Mouse (Mus musculus) limb, embryonic 13.5 days (tissue): ENCODE measurements around the gene Fads2. TPM values are rescaled to one million over a fixed set of nuclear protein-coding genes. Genes with fewer than 3 reads are reported as not detected.

Experiments
- ATAC-seq: fragments of 200-750 bp; cut with Nextera tagmentation; 2 replicates; pipeline ENCODE4 v1.8.0; 2017; ENCODE audit warnings: low read depth, moderate number of reproducible peaks, moderate TSS enrichment; ENCODE audit not compliant: low FRiP score
- H3K27ac ChIP-seq: fragments of 300-500 bp; sonication (generic); 2 replicates; pipeline ENCODE4 v1.5.1; 2015; ENCODE audit warnings: inconsistent platforms, mild to moderate bottlenecking, moderate library complexity
- H3K27me3 ChIP-seq: fragments of 300-500 bp; sonication (generic); 2 replicates; pipeline ENCODE4 v1.6.1; 2015; ENCODE audit warnings: mild to moderate bottlenecking, inconsistent platforms
- H3K36me3 ChIP-seq: fragments of 300-500 bp; sonication (generic); 2 replicates; pipeline ENCODE4 v1.6.1; 2015; ENCODE audit warnings: inconsistent platforms, mild to moderate bottlenecking, moderate library complexity
- H3K4me1 ChIP-seq: fragments of 300-500 bp; sonication (generic); 2 replicates; pipeline ENCODE4 v1.6.1; 2015; ENCODE audit warnings: inconsistent platforms
- H3K4me2 ChIP-seq: fragments of 300-500 bp; sonication (generic); replicated peaks from 2 replicates; pipeline ENCODE4 v1.6.1; 2015; ENCODE audit warnings: inconsistent platforms, mild to moderate bottlenecking, moderate library complexity
- H3K4me3 ChIP-seq: fragments of 300-500 bp; sonication (generic); 2 replicates; pipeline ENCODE4 v1.5.1; 2015; ENCODE audit warnings: moderate library complexity, mild to moderate bottlenecking, inconsistent platforms
- H3K9ac ChIP-seq: fragments of 300-500 bp; sonication (generic); 2 replicates; pipeline ENCODE4 v1.6.1; 2015; ENCODE audit warnings: mild to moderate bottlenecking, inconsistent platforms
- H3K9me3 ChIP-seq: fragments of 300-500 bp; sonication (generic); 2 replicates; pipeline ENCODE4 v1.6.1; 2016; ENCODE audit warnings: inconsistent platforms
- WGBS: fragments of 180-500 bp; shearing (Covaris S2); methylation state at CpG from one replicate; pipeline ENCODE4 v1.1.7; 2015; 5-methylcytosine and 5-hydroxymethylcytosine counted together
- polyA plus RNA-seq: library from polyadenylated mRNA; unstranded; fragments of >200 nt; fragmentation: Nextera tagmentation; extraction: Ambion mirVana; gene quantifications from 2 replicates; pipeline ENCODE4 v1.2.1, GENCODE M21; 2015

Fads2 gene
- polyA plus RNA-seq, 1 experiment from 2014 or later = 93.2 TPM

DNA sequence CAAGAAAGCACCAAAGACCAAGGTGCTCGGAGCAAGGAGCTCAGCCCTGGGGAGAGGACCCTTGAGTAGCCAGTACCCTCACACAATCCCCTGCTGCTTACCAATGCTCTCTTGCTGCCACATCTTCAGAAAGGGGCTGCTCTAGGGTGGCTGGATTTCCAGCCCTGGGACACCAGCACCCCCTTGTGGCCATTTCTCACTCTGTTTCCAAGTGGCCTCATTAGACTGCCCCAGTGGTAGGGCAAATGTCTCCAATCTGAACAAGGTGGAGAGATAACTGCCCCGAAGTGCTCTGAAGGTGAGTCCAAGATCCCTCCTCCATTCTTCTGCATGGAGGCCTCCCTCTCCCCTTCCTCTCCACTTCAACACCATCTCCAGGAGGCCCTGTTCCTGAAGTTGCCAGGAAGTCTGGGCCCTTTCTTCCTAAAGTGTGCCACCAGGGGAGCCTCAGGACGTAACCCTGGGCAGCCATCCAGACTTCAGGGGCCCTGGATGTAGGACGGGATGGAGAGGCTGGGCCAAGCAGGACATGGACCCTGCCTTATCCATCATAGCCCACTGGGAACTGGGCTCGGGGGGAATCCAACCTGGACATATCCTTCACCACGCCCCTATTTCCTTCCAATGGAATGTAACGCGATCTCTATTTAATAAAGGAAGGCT, 66.6 kb downstream of the Fads2 start:
- no peak overlapping the region for H3K4me3 ChIP-seq
- peaks cover 49% of the 10 kb centered on the region for H3K36me3 ChIP-seq
- H3K9me3 ChIP-seq = no peaks in the 10 kb centered on the region
- ATAC-seq = peak; percentile 51; the same call in 1 of the 2 replicates
- peak overlapping the region; percentile 31; the same call in 1 of the 2 replicates for H3K9ac ChIP-seq
- no peak overlapping the region for H3K27ac ChIP-seq
- H3K4me2 ChIP-seq = no peak overlapping the region
- peaks cover 16% of the 10 kb centered on the region for H3K4me1 ChIP-seq
- WGBS = 54% methylated on average over 8 of the region's 8 CpGs
- H3K27me3 ChIP-seq = no peaks in the 10 kb centered on the region

DNA sequence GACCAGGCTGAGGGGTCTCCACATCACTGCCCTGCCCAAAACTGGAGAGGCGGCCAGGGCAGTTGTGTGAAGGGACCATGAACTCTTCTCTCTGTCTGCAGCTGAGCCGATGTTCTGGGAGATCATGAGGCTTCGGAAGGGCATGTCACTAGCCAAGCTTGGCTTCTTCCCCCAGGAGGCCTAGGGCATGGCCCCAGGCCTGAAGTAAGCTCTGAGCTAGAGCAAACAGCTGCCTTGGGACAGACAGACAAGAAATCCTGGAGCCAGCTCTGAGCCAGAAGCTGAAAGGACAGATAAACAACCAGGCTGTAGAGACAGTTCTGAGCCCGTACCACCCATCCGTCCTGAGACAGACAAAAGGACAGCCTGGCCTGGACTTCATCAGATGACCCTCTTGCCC, 67.2 kb downstream of the Fads2 start:
- Histone ChIP-seq H3K4me2 (no peak overlapping the region), H3K36me3 (peaks cover 54% of the 10 kb centered on the region), H3K4me1 (peaks cover 13% of the 10 kb centered on the region), H3K9ac (no peak overlapping the region), H3K27me3 (no peaks in the 10 kb centered on the region), H3K4me3 (no peak overlapping the region), H3K9me3 (no peaks in the 10 kb centered on the region), H3K27ac (no peak overlapping the region)
- 89% methylated on average over 5 of the region's 5 CpGs for WGBS
- ATAC-seq = no peak

DNA sequence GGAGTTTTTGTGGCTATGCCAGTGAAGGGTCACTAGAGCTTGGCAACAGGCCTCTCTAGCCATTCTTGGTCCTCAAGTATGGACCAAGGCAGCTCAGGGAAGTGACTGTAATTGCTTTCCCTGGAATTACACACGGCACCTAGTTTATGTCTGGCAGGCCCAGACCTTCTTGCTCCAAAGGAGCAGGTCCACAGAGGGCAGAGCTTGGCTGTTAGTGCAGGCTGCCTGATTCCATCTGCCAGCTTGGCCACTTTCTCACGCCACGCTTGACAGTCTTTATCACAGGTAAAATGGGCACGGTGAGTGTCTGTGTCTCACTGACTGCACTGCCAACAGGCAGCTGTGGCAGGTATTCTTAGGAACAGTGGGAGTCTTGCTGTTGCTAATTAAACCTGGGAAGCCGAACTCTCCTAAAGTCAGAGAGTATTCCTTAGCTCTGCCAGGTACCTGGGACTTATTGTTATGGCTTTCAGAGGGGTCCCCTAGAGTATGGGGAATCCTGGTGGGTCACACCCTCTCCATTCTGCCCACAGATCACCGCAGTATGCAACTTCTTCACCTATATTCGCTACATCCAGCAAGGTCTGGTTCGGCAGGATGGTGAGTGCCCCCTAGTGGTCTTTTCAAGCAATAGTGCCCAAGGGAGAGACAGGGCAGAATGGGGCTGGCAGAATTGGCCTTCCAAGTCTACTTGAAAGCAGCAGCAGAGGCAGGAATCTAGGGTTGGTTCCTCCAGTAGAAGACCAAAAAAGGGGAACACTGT, 68.2 kb downstream of the Fads2 start:
- Histone ChIP-seq H3K4me1 (peaks cover 3% of the 10 kb centered on the region; the same call in 1 of the 2 replicates), H3K4me2 (no peak overlapping the region), H3K27ac (no peak overlapping the region), H3K4me3 (no peak overlapping the region), H3K27me3 (no peaks in the 10 kb centered on the region), H3K36me3 (peaks cover 63% of the 10 kb centered on the region), H3K9ac (no peak overlapping the region), H3K9me3 (no peaks in the 10 kb centered on the region)
- 43% methylated on average over 8 of the region's 8 CpGs for WGBS
- no peak for ATAC-seq

DNA sequence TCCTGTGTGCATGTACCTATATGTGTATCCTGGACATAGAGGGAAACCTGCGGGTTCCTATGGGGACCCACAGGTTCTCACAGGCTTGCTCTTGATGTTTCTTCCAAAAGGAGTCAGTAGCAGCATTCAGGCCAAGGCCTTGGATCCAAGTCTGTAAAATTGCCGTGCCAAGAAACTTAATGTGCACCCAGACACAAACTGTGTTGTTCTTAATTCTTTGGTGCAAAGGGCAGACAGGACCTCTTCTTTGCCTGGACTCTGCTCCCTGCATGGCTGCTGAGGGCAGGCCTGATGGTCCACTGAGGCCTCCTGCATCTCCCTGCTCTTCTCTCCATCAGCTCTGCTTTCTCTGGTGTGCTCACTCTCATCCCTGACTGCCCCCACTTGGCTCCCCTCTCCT, 71.8 kb downstream of the Fads2 start:
- no peak overlapping the region for H3K27ac ChIP-seq
- ATAC-seq = no peak
- H3K4me3 ChIP-seq = no peak overlapping the region
- peaks cover 11% of the 10 kb centered on the region for H3K4me1 ChIP-seq
- no peaks in the 10 kb centered on the region for H3K9me3 ChIP-seq
- no peaks in the 10 kb centered on the region for H3K27me3 ChIP-seq
- H3K4me2 ChIP-seq = no peak overlapping the region
- H3K9ac ChIP-seq = no peak overlapping the region; the same call in 1 of the 2 replicates
- 92% methylated on average over 2 of the region's 2 CpGs for WGBS
- H3K36me3 ChIP-seq = peaks cover 60% of the 10 kb centered on the region

DNA sequence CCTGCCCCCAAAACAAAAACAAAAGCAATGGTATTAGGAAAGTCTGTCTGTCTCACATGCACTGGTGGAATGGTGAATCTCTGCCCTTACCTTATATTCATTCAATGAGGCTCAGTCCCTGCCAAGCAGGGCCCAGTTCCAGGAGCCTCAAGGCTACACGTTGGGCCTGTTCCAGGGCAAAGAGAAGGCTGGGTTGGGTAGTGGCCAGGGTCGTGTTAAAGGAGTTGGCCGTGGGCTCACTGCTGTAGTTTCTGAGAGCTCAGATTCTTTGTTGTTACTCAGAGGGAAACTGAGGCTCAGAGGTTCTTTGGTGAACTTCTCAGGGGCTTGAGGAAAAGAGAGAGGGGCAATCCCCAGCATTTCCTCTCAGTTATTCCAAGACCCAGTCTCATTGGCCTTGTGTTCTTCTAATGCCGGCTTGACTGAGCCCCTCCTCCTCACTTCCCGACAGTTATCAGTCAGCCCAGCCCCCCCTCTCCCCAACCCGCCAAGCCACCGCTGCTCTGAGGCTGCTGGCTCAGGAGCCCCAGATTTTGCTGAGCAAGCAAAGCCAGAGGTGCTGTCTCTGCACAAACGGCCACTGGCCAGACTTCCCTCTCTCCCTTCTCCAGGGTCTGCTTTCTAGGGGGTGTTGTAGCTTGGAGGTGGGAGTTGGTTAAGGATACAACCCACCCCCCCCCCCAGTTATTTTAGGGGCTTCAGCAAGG, 76.2 kb downstream of the Fads2 start:
- Histone ChIP-seq H3K4me3 (no peak overlapping the region), H3K27ac (peak overlapping the region; percentile 70), H3K4me1 (peaks cover 38% of the 10 kb centered on the region), H3K36me3 (peaks cover 33% of the 10 kb centered on the region), H3K4me2 (peak overlapping the region; percentile 27), H3K9ac (no peak overlapping the region; the same call in 1 of the 2 replicates), H3K27me3 (no peaks in the 10 kb centered on the region), H3K9me3 (no peaks in the 10 kb centered on the region)
- ATAC-seq = peak; percentile 71
- WGBS = 23% methylated on average over 8 of the region's 8 CpGs

DNA sequence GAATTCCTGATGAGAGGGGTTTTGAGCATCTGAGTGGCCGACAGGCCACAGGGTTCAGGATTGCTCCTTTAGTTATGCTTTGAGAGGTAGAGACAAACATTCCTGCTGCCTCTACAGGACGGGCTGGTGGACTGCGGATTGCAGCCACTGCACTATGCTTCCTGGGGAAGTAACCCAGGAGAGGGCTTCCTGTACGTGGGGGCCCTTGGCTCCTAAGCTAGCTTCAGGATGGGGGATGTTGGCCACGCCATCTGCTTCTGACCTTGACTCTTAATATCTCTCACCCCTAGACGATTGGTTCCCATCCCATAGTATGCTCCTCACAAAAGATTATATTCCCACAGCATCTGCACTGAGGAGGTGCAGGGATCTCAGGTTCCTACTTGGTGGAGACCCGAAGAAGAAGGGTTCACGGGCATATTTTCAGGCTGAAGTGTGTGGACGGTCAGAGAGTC, 78.2 kb downstream of the Fads2 start:
- Histone ChIP-seq H3K4me1 (peaks cover 56% of the 10 kb centered on the region), H3K4me3 (no peak overlapping the region), H3K9me3 (no peaks in the 10 kb centered on the region), H3K9ac (0 out of 2 replicates have a peak overlapping the region, but pooled peaks have one; percentile 39), H3K36me3 (peaks cover 14% of the 10 kb centered on the region), H3K27me3 (no peaks in the 10 kb centered on the region), H3K27ac (peak overlapping the region; percentile 61; the same call in 1 of the 2 replicates), H3K4me2 (no peak overlapping the region; the same call in 1 of the 2 replicates)
- 71% methylated on average over 9 of the region's 9 CpGs for WGBS
- no peak for ATAC-seq

DNA sequence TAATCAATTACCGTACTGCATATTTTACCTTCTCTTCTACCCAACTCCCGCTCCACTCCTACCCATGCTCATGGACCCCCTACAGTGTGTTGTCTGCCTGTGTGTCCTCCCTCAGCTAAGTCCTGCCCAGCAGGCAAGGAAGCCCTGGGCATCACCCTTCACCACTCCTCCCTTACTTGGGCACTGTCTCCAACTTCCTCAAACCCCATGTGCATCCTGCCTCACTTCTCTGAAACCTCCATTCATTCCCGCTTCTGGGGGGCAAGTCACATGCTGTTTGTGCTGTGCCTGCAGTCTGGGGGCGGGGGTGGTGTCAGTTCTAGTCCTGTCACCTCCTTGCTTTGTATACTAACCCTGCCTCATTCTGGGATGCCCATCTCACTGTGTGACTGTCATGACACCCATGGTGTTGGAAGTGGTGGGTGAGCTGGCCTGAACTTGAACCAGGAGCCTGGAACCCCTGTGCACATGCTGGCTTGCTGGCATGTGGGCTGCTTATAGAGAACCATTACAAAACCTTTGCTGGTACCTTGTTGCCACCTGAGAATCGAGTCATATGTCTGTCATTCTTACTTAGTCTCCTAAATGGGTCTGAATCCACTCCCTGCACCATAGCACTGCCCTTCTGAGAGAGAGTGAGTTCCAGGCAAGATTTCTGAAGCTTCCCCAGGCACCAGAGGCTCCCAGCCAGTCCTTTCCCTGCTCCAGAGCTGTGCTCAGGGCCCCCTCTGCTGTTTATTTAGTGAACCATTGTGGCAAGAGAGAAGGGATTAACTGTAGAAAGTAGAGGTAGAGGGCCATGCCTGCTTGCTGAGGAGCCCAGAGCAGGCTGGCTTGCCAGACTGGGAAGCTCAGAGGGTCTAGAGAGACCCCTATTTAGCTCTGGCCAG, 78.9 kb downstream of the Fads2 start:
- Histone ChIP-seq H3K36me3 (peaks cover 7% of the 10 kb centered on the region), H3K27ac (peak overlapping the region; percentile 61; the same call in 1 of the 2 replicates), H3K9me3 (no peaks in the 10 kb centered on the region), H3K9ac (0 out of 2 replicates have a peak overlapping the region, but pooled peaks have one; percentile 39), H3K4me3 (no peak overlapping the region), H3K27me3 (no peaks in the 10 kb centered on the region), H3K4me2 (no peak overlapping the region; the same call in 1 of the 2 replicates), H3K4me1 (peaks cover 60% of the 10 kb centered on the region)
- 72% methylated on average over 5 of the region's 5 CpGs for WGBS
- no peak for ATAC-seq

DNA sequence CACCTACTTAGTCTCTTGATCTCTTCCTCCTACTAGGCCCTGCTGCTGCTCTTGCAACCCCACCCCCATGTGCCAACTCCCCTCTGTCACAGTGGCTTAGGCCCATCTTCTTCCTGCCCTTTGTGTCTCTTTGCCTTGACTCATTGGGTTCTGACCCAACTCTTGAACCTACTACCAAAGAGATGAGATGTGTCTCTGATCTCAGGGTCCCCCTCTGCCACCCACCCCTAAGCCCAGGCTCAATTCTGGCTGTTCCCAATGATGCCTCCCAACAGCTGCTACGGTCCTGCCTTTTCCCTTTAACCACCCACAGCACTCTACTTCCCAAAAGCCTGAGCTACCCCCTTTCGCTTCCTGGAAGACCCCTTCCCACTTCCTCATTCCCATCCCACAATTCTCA, 79.6 kb downstream of the Fads2 start:
- no peaks in the 10 kb centered on the region for H3K27me3 ChIP-seq
- H3K4me2 ChIP-seq = no peak overlapping the region
- no peak overlapping the region for H3K4me3 ChIP-seq
- WGBS = 83% methylated on average over 2 of the region's 2 CpGs
- H3K4me1 ChIP-seq = peaks cover 65% of the 10 kb centered on the region
- H3K9ac ChIP-seq = no peak overlapping the region
- H3K36me3 ChIP-seq = peaks cover under 1% of the 10 kb centered on the region
- H3K9me3 ChIP-seq = no peaks in the 10 kb centered on the region
- H3K27ac ChIP-seq = no peak overlapping the region
- no peak for ATAC-seq

DNA sequence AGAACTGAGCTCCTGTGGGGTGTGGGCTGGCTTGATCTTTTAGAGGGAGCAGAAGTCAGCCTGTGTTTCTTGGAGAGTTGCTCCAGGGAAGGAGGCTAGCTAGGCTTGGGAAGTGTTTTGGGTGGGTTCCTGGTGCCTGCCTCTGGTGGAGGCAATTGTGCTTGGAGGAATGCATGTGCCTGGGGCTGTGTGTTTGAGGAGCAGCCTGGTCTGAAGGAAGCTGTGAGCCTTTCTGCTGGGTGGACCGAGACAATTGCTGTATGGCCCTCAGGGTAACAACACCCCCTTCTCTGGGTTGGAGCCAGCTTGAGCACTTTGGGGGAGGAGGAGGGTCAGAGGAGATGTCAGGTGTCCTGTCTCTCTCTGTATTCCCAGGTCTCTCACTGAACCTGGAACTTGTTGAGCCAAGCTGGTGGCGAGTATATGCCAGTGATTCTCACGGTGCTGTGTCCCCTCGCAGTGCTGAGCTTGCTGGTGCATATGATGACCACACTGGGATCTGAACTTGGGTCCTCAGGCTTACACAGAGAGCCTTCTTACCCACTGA, 82.3 kb downstream of the Fads2 start:
- H3K9me3 ChIP-seq = no peaks in the 10 kb centered on the region
- WGBS = 48% methylated on average over 4 of the region's 4 CpGs
- H3K36me3 ChIP-seq = no peaks in the 10 kb centered on the region
- no peak overlapping the region for H3K27ac ChIP-seq
- no peaks in the 10 kb centered on the region for H3K27me3 ChIP-seq
- peak overlapping the region; percentile 86 for H3K9ac ChIP-seq
- H3K4me1 ChIP-seq = peaks cover 65% of the 10 kb centered on the region
- ATAC-seq = no peak
- peak overlapping the region; percentile 90 for H3K4me2 ChIP-seq
- H3K4me3 ChIP-seq = peak overlapping the region; percentile 69

DNA sequence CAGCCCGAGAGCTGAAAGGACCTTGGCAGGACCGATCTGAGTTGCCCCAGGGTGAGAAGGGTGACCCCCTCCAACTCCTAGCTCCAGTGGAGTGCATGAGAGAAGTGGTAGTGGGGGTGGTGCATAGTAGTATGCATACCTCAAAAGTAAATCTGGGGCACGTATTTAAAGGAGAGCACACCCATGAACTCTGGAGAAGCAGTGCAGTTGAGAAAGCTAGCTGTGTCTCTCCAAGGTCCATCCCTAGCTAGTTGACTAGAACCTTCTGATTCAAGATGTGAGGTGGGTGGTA, 83.1 kb downstream of the Fads2 start:
- ATAC-seq = peak; percentile 1; the same call in 1 of the 2 replicates
- Histone ChIP-seq H3K4me3 (peak overlapping the region; percentile 69), H3K36me3 (no peaks in the 10 kb centered on the region), H3K4me2 (peak overlapping the region; percentile 90), H3K27me3 (no peaks in the 10 kb centered on the region), H3K4me1 (peaks cover 70% of the 10 kb centered on the region), H3K9ac (peak overlapping the region; percentile 86), H3K9me3 (no peaks in the 10 kb centered on the region), H3K27ac (peak overlapping the region; percentile 40)
- WGBS = 2% methylated on average over 3 of the region's 3 CpGs
